Mouse (Mus musculus): ENCODE measurements at regions not wholly inside any gene's neighbourhood (a gene's known extent, or its start where the extent isn't known, plus 50 kb on each side); places are given as distances from the start of the nearest gene placed in this dataset.

DNA sequence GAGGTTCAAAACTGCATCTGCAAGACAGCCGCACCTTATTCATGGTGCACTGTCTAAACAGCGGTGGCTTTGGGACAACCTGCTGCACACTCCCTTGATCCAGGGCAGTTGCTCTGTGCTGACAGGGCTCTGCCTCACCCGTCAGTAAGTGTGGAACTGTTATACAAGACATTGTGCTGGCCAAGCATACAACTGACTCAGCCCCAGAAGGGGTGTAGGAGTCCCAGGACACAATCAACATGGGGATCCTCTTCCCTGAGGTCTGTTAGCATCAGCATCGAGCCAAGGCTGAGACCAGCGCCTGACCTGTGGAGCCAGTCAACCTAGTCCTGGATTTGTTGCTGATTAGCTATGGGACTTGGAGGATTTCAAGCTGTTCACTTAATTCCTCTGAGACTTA lies 86.4 kb upstream of the Bmper start:
- DNase-seq: no peak

DNA sequence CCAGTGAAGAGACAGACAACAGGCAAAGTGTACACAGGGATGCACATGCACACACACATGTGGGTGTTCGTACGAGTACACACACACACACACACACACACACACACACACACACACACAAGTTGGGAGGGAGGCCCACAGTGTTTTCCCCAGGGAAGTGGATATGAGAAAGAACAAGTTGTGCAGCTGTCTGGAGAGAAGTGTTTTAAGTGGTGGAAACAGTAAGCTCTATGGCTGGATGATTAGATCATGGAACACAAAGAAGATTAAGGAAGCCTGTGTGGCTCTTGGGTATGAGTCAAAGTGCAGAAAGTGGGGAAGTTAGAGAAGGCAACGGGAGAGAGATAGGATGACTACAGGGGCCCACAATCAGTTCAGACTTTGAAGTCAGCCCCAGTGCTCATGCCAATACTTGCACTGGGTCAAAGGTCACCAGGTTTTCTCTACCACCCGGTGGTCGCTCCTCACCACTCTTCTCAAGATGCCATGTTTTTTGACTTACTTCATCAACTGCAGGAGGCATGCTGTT lies 85.1 kb upstream of the Bmper start:
- DNase-seq: no peak

DNA sequence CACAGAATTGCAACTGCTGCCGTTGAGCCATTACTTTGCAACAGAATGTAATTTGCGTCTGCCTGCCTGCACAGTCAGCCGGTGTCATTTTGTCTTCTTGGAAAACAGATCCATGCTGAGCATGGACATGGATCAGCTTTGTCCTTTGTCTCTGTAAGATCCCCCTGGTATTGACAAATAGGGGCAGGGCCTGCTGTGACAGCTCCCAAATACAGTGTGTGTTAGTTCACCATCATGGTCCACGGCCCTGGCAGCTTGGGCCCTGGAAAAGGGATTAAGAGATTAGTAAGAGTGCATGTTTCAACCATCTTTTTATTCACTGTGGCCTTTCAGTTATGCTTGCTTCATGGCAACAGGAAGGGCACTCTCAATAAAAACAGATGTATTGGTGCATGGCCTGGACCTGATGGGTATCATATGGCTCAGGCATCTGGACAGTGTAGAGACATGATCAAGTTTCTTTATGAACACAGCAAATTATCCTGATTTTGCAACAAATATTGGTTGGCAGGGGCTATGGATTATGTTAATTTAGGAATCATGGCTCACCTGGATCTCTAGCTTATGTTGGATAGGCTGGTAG lies 83.2 kb upstream of the Bmper start:
- DNase-seq: no peak

DNA sequence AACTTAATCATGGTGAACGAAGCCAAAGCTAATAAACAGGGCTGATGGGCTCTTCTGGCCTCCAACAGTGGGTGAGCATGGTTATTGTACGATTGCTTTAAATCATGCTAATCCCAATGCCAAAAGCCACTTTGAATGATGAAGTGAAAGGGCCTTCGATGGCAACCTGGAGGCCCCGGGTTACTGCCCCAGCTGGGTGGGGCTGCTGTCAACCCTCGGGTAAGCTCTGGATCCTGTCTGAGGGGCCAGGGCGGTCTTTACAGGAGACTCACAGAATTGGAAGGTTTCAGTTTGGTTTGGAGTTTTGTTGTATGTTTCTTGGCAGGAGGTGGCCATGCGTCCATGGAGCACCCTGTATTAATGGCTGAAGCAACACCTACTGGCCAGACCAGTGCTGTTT lies 78.6 kb upstream of the Bmper start:
- DNase-seq: no peak

DNA sequence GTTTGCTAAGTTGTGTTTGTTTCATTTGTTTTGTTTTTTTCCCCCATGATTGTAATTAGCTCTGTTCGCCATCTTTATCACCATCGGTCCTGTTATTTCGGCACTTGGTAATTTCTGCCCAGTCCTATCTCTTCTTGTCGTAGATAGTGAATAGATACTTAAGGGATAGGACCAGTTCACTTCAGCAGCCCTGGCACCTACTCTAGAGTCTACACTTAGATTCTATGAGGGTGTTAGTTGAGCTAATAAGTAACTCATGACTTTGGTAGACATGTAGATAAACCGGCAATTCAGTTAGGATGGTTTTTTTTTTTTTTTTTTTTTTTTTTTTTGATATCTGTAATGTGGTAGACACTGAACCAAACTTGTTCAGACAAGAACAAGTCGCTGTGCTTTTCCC lies 72.5 kb upstream of the Bmper start:
- DNase-seq: no peak

DNA sequence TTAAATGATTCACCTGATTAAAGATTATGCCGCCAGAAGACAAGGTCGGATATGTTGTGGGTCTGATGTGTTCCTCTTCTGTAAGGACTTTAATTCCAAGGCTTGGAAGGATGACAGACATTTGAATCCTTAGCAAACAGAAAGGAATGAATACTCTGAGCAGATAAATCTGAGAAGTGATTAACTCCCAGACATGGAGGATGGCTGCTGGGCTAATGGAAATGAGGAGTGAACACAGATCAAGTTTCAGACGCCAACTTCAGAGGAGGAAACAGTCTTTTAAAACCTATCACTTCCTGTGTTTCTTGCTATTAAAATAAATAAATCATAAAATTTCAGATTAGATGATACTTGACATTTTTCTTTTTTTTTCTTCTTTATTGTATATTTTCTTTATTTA lies 72.0 kb upstream of the Bmper start:
- no peak for DNase-seq

DNA sequence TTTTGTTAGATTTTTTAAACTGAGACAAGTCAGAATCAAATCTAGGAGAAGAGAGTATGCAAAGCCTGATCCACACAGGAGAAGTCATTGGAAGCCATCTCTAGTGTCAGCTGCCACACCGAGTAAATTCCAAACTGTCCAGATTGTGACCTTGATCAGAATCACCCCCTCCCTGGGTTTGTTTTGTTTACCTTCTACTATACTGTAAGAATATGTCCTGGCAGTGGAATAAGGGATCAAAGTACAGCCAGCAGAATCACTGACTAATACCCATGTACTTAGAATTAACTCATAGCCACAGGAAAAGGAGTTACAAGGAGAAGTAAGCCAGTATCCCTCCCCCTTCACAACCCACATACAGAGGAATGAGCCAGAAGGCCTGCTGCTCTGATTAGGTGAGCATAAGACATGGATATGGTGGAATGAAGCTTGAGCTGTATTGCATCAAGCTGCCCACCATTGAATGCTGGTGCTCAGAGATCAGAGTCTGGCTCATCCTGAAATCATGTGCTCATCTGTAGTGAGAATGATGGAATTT lies 70.9 kb upstream of the Bmper start:
- no peak for DNase-seq

DNA sequence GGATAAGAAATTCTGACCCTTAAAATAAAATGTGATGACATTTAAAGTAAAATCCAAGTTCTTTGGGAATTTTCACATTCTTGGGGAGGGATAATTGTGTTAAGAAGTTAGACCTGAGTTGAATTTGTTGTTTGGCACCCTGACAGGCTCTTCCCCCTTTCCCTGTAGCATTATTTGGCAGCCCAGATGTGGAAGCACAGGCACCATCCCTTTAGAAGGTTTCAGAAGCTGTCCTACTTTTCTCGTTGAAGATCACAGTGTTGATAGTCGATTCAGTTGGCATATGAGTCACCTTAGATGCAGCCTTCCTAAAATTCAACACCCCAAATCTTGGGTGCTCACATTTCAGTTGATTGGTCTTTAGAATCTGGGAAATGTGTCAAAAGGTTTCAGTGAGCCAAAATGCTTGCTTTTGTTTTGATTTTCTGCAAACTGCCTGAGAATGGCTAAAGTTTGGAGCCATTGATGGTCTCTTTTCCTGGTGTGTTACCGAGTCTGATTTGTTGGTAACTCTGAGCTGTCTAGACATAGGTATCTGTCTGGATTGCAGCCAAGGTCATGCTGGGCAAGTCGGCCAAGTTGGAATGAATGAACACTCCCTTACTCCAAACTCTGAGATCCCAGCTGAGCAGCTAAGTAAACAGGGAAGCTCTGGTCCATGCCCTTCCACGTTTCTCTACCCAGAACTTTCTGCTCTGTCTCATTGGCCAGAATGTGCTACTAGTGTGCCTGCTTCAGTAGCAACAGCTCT lies 65.9 kb upstream of the Bmper start:
- DNase-seq: no peak

DNA sequence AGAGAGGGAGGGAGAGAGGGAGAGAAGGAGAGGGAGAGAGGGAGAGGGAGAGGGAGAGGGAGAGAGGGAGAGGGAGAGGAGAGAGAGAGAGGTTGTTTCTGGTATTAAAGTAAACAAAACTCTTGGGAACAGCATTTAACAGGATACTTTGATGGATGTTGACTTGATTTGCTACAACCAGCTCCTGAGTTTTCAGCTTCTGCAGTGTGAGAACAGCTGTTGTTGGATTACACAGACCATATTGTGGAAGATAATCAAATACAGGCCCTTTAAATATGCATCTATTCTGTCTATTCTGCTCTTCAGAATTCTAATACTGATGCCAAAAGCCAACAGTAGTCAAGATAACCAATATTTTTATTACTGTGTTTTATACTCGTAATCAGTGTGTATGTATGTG lies 64.4 kb upstream of the Bmper start:
- DNase-seq: no peak

DNA sequence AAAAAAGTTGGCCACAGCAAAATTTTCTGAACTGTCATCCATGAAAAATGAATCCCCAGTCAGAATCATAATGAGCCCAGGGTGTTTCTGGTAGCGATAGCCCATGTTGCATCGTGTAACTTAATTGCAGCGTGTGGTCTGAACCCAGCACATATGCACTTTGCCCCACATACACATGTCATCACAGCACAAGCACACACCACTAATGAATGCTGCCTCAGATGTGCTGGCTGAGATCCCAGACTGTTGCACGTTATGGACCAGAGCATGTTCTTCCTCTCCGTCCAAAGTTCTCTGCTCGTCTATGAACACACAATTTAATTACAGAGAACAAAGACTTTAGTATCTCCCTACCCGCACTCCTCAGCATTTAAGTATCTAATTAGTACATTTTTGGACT lies 61.5 kb upstream of the Bmper start:
- no peak for DNase-seq

DNA sequence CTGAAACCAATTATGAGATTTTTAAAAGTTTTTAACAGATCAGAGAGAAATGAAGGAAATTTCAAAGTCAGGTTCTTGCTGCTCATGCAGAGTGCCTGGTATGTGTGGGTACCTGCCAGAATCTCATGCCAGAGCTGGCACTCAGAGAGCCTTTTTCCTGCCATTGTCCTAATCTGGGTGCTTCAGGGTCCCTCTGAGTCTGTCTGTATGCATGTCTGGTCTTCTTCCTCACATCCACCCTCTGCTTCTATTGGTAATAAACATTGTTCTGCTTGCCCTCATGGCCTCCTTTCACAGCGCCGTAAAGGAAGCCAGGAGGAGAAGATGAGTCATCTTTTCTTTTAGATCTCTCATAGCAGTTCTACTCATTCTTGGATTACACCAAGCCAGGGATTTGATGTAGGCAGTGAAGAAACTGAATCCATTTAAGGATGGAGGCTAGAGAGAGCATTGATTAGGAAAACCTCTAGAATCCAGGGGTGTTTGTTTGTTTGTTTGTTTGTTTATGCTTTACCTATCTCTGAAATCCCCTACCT lies 55.8 kb upstream of the Bmper start:
- no peak for DNase-seq

DNA sequence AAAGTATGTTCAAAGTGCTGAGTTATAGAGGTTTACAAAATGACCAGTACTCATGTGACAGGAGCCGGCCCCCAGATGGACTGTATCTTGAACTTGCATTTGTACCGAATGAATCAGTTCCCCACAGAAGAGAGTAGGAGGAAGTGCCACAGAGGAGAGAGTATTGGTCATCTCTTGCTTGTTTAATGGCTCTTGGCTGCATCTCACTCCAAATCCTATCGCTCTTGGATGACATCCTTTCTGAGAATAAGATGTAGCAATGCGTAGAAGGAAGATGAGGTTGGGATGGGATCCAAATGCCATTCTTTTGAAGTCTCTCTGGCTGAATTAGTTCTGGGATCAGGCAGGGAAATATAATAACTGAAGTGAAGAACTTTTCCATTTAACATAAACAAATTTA lies 55.2 kb upstream of the Bmper start:
- DNase-seq: no peak

DNA sequence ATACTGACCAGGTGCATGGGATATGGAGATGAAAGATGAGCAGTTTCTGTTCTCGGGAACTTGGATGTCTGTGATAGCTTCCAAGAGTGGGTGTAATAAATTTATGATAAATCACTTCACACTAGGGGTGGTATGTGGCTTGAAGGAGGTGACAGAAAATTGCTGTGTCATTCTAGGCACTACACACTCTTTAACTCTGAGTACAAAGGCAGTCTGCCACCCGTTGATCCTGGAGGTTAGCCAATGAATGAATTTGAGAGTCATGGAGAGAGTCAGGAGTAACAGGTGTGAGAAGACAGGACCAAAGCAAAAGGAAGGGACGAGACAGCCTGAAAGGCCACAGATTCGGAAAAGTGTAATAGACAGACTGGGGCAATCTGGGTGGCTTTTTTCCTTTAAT lies 54.7 kb upstream of the Bmper start:
- DNase-seq: no peak

DNA sequence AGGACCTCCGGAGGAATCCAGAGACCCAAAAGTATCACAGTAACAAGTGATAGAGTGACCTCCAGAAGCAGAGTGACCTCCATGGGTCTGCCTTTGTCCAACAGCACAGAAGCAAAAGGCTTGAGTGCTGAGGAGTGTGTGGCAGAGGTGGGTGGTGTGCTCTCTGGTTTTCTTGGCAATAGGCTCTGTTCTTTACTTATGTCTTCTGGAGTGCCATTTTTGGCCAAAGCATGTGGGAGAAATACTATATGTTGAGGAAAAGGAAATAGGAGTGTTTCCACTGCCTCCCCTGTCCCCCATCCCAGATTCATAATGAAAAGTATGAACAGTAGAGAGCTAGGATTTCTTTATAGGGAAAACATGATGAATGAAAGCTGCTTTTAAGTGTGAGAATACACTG lies 51.5 kb upstream of the Bmper start:
- DNase-seq: no peak
